Mouse (Mus musculus): ENCODE measurements at regions not wholly inside any gene's neighbourhood (a gene's known extent, or its start where the extent isn't known, plus 50 kb on each side); places are given as distances from the start of the nearest gene placed in this dataset.

GRCm38 (mm10) chr8:57111403-57111771, 209.4 kb upstream of the Hand2 start:
- intact Hi-C loops (cut with DNase I) = no loop called here
- no peak for DNase-seq (ENCODE audit: low spot score in 2 of 2)

- intact Hi-C loops (cut with DNase I) = no loop called here
- DNase-seq (ENCODE audit: low spot score in 2 of 2) = no peak
Observed at GRCm38 (mm10) chr8:57113915-57114314, 206.9 kb upstream of the Hand2 start.

- intact Hi-C loops (cut with DNase I) = no loop called here
- DNase-seq (ENCODE audit: low spot score in 2 of 2) = no peak
Observed at GRCm38 (mm10) chr8:57115303-57115702, 205.5 kb upstream of the Hand2 start.

- DNase-seq (ENCODE audit: low spot score in 2 of 2) = no peak
- intact Hi-C loops (cut with DNase I) = no loop called here
Observed at GRCm38 (mm10) chr8:57134041-57134440, 186.7 kb upstream of the Hand2 start.

GRCm38 (mm10) chr8:57134726-57135125, 186.1 kb upstream of the Hand2 start:
- intact Hi-C loops (cut with DNase I) = no loop called here
- DNase-seq (ENCODE audit: low spot score in 2 of 2) = no peak

- intact Hi-C loops (cut with DNase I) = no loop called here
- DNase-seq (ENCODE audit: low spot score in 2 of 2) = no peak
Observed at GRCm38 (mm10) chr8:57148036-57148435, 172.7 kb upstream of the Hand2 start.

GRCm38 (mm10) chr8:57191153-57191552, 129.6 kb upstream of the Hand2 start:
- no peak for DNase-seq (ENCODE audit: low spot score in 2 of 2)
- intact Hi-C loops (cut with DNase I) = no loop called here

GRCm38 (mm10) chr8:57200280-57200679, 120.5 kb upstream of the Hand2 start:
- DNase-seq (ENCODE audit: low spot score in 2 of 2) = no peak

GRCm38 (mm10) chr8:57209584-57209983, 111.2 kb upstream of the Hand2 start:
- DNase-seq (ENCODE audit: low spot score in 2 of 2) = no peak
- intact Hi-C loops (cut with DNase I) = no loop called here

More at GRCm38 (mm10) chr8:57200280-57200679, 120.5 kb upstream of the Hand2 start:
- intact Hi-C loops (cut with DNase I) = no loop called here

GRCm38 (mm10) chr8:57213066-57213465, 107.7 kb upstream of the Hand2 start:
- intact Hi-C loops (cut with DNase I) = no loop called here

GRCm38 (mm10) chr8:57213982-57214930, 106.5 kb upstream of the Hand2 start:
- DNase-seq (ENCODE audit: low spot score in 2 of 2) = peak in 1 of 2 experiments; percentile 2
- intact Hi-C loops (cut with DNase I) = no loop called here

More at GRCm38 (mm10) chr8:57213066-57213465, 107.7 kb upstream of the Hand2 start:
- no peak for DNase-seq (ENCODE audit: low spot score in 2 of 2)

GRCm38 (mm10) chr8:57230594-57230993, 90.2 kb upstream of the Hand2 start:
- intact Hi-C loops (cut with DNase I) = no loop called here

GRCm38 (mm10) chr8:57242301-57242700, 78.5 kb upstream of the Hand2 start:
- intact Hi-C loops (cut with DNase I) = no loop called here
- DNase-seq (ENCODE audit: low spot score in 2 of 2) = no peak

More at GRCm38 (mm10) chr8:57230594-57230993, 90.2 kb upstream of the Hand2 start:
- no peak for DNase-seq (ENCODE audit: low spot score in 2 of 2)

- intact Hi-C loops (cut with DNase I) = no loop called here
- no peak for DNase-seq (ENCODE audit: low spot score in 2 of 2)
Observed at GRCm38 (mm10) chr8:57249061-57249460, 71.7 kb upstream of the Hand2 start.
